Mouse (Mus musculus) CH12.LX (cell line): ENCODE results near the gene Syn3. TPM values are rescaled to one million over a fixed set of nuclear protein-coding genes. Genes with fewer than 3 reads are reported as not detected.
"Not testable (repeated sequence)": the region's sequence is repeated elsewhere in the genome, so short reads cannot be mapped to it uniquely, and the experiment has no call there.

ENCODE experiments used
- DNase-seq: peaks from one replicate; pipeline ENCODE4 v3.0.0-alpha.2; 2013; ENCODE audit errors: extremely low read depth
- H3K27ac ChIP-seq: 2 replicates; pipeline ENCODE4 v1.5.1; 2012; ENCODE audit warnings: low read depth, mild to moderate bottlenecking, control low read depth, moderate library complexity; ENCODE audit not compliant: insufficient read depth
- H3K27me3 ChIP-seq: replicated peaks from 2 replicates; pipeline ENCODE3; 2012; ENCODE audit warnings: inconsistent platforms
- H3K36me3 ChIP-seq, 2 experiments: replicated peaks in 1 of 2; 2 replicates each; pipeline versions ENCODE3 to v1.6.1; 2012; ENCODE audit warnings: inconsistent platforms in 1 of 2, low read length in 1 of 2, mild to moderate bottlenecking in 1 of 2, mixed read lengths in 1 of 2, moderate library complexity in 1 of 2; ENCODE audit not compliant: control insufficient read depth in 1 of 2, insufficient read depth in 1 of 2
- H3K4me1 ChIP-seq, 2 experiments: 2 replicates each; pipeline ENCODE4 v1.6.1; 2012; ENCODE audit warnings: inconsistent platforms in 1 of 2, moderate library complexity in 1 of 2; ENCODE audit not compliant: insufficient read depth in 2 of 2, control insufficient read depth in 1 of 2
- H3K4me2 ChIP-seq: 2 replicates; pipeline ENCODE4 v1.6.1; 2012; ENCODE audit warnings: low read depth, mild to moderate bottlenecking, control low read depth; ENCODE audit not compliant: poor library complexity, insufficient read depth, severe bottlenecking
- H3K4me3 ChIP-seq, 3 experiments: fragments of 150-350 bp in 1 of 3; sonication (generic) in 1 of 3; replicated peaks in 1 of 3; 2 replicates each; pipeline versions ENCODE3 to v1.5.1; 2011 to 2012; ENCODE audit warnings: low read depth in 2 of 3, low read length in 2 of 3, mild to moderate bottlenecking in 2 of 3, moderate library complexity in 2 of 3, control low read depth in 1 of 3, improper control_type of control experiment in 1 of 3, inconsistent platforms in 1 of 3, mixed read lengths in 1 of 3; ENCODE audit not compliant: poor library complexity in 1 of 3
- H3K79me2 ChIP-seq: replicated peaks from 2 replicates; pipeline ENCODE4 v1.6.1; 2012; ENCODE audit warnings: mild to moderate bottlenecking, moderate library complexity; ENCODE audit not compliant: control insufficient read depth, poor library complexity, insufficient read depth, severe bottlenecking; ENCODE audit errors: extremely low read depth
- H3K9ac ChIP-seq: 2 replicates; pipeline ENCODE4 v1.6.1; 2012; ENCODE audit warnings: low read depth, mild to moderate bottlenecking, control low read depth, moderate library complexity; ENCODE audit not compliant: insufficient read depth
- H3K9me3 ChIP-seq: replicated peaks from 2 replicates; pipeline ENCODE3; 2012; ENCODE audit warnings: low read length, inconsistent platforms, mixed read lengths
- BHLHE40 ChIP-seq: IDR thresholded peaks from 2 replicates; pipeline ENCODE4 v1.6.1; 2011; ENCODE audit warnings: mild to moderate bottlenecking, low read depth, low read length, improper control_type of control experiment
- CHD1 ChIP-seq: IDR thresholded peaks from 2 replicates; pipeline ENCODE4 v1.6.1; 2012; ENCODE audit warnings: low read depth, low read length, improper control_type of control experiment, inconsistent platforms
- CTCF ChIP-seq, 2 experiments: IDR thresholded peaks in 1 of 2; conservative IDR thresholded peaks in 1 of 2; 2 replicates each; pipeline ENCODE4 v1.5.1; 2011 to 2012; ENCODE audit warnings: low read depth in 2 of 2, low read length in 2 of 2, improper control_type of control experiment in 1 of 2, inconsistent platforms in 1 of 2, mild to moderate bottlenecking in 1 of 2, moderate library complexity in 1 of 2
- E2F4 ChIP-seq: IDR thresholded peaks from 2 replicates; pipeline ENCODE4 v1.6.1; 2011; ENCODE audit warnings: low read depth, low read length, improper control_type of control experiment; ENCODE audit not compliant: insufficient replicate concordance
- ELF1 ChIP-seq: IDR thresholded peaks from 2 replicates; pipeline ENCODE4 v1.6.1; 2014; ENCODE audit warnings: low read depth, mild to moderate bottlenecking, inconsistent platforms, low read length, improper control_type of control experiment
- HCFC1 ChIP-seq: IDR thresholded peaks from 2 replicates; pipeline ENCODE4 v1.6.1; 2012; ENCODE audit warnings: low read depth, mild to moderate bottlenecking, inconsistent platforms, low read length, improper control_type of control experiment
- IRF4 ChIP-seq: IDR thresholded peaks from 2 replicates; pipeline ENCODE4 v1.6.1; 2014; ENCODE audit warnings: low read depth, mild to moderate bottlenecking, inconsistent platforms, low read length, improper control_type of control experiment
- KAT2A ChIP-seq: IDR thresholded peaks from 2 replicates; pipeline ENCODE4 v1.6.1; 2012; ENCODE audit warnings: low read length, improper control_type of control experiment, inconsistent platforms; ENCODE audit not compliant: insufficient replicate concordance
- MAFK ChIP-seq: IDR thresholded peaks from 2 replicates; pipeline ENCODE4 v1.6.1; 2011; ENCODE audit warnings: low read length, improper control_type of control experiment; ENCODE audit not compliant: insufficient replicate concordance
- PAX5 ChIP-seq: IDR thresholded peaks from 2 replicates; pipeline ENCODE4 v1.6.1; 2012; ENCODE audit warnings: low read length, inconsistent platforms, mixed read lengths
- RCOR1 ChIP-seq: conservative IDR thresholded peaks from 2 replicates; pipeline ENCODE4 v1.6.1; 2012; ENCODE audit warnings: low read depth, mild to moderate bottlenecking, inconsistent platforms, low read length, improper control_type of control experiment
- UBTF ChIP-seq: IDR thresholded peaks from 2 replicates; pipeline ENCODE4 v1.6.1; 2012; ENCODE audit warnings: low read depth, mild to moderate bottlenecking, inconsistent platforms, low read length, improper control_type of control experiment, moderate library complexity
- ZC3H11A ChIP-seq: IDR thresholded peaks from 2 replicates; pipeline ENCODE4 v1.6.1; 2012; ENCODE audit warnings: low read depth, mild to moderate bottlenecking, inconsistent platforms, low read length, improper control_type of control experiment
- ZKSCAN1 ChIP-seq: IDR thresholded peaks from 2 replicates; pipeline ENCODE4 v1.6.1; 2012; ENCODE audit warnings: low read depth, inconsistent platforms, low read length, improper control_type of control experiment, borderline replicate concordance
- dilution Hi-C: fragments of 300-500 bp; cut with MboI; formaldehyde crosslinking; loops from 2 replicates; pipeline ENCODE4 v1.14.3; 2020; ENCODE audit warnings: low sequenced_read_pairs; ENCODE audit not compliant: extremely low pct_unique_long_range_greater_than_20kb, extremely low pct_ligation_motif_present
- in situ Hi-C: fragments of 300-500 bp; cut with MboI; formaldehyde crosslinking; loops from 3 replicates; pipeline ENCODE4 v1.14.3; 2019; ENCODE audit warnings: low sequenced_read_pairs, low pct_ligation_motif_present, low pct_unique_long_range_greater_than_20kb, mixed read lengths
- polyA plus RNA-seq: library from polyadenylated mRNA; unstranded; fragments of >175 nt; gene quantifications from 2 replicates; pipeline ENCODE4 v1.2.1, GENCODE M21; 2012; ENCODE audit warnings: low read depth; ENCODE audit not compliant: insufficient read length
- total RNA-seq, 2 experiments: library from RNA; depleted of rRNA; stranded (reverse); fragments of 300-350 nt in 1 of 2; fragments of >200 nt in 1 of 2; gene quantifications; 2 replicates each; pipeline ENCODE4 v1.2.3; 2012 to 2014

The Syn3 gene
- total and polyA plus RNA-seq, 3 experiments = 2.8 to 8.9 (median 5.6) TPM

- Histone ChIP-seq H3K36me3 (no peaks in the 10 kb centered on the region), H3K4me2 (no peak overlapping the region), H3K79me2 (no peaks in the 10 kb centered on the region), H3K27ac (no peak overlapping the region), H3K4me3 (no peak overlapping the region)
- in situ Hi-C loops = no loop called here
- dilution Hi-C loops = no loop called here
- DNase-seq = no peak
- TF ChIP-seq PAX5 = no peak
- no peak for TF ChIP-seq IRF4
- no peak for TF ChIP-seq BHLHE40
- TF ChIP-seq E2F4 = no peak
- TF ChIP-seq UBTF = no peak
- no peak for TF ChIP-seq HCFC1
- TF ChIP-seq ZKSCAN1 = no peak
- no peak for TF ChIP-seq KAT2A
- TF ChIP-seq MAFK = no peak
- TF ChIP-seq ZC3H11A = no peak
- TF ChIP-seq, all 38 proteins: peak for 0
- no peaks in the 10 kb centered on the region for H3K4me1 ChIP-seq
- no peaks in the 10 kb centered on the region for H3K9me3 ChIP-seq
- H3K9ac ChIP-seq = no peak overlapping the region
- no peaks in the 10 kb centered on the region for H3K27me3 ChIP-seq
Observed at GRCm38 (mm10) chr10:86124115-86124514, 374.6 kb downstream of the Syn3 start.

GRCm38 (mm10) chr10:86123224-86123623 lies 375.5 kb downstream of the Syn3 start:
- Histone ChIP-seq H3K9ac (no peak overlapping the region), H3K4me2 (no peak overlapping the region), H3K9me3 (no peaks in the 10 kb centered on the region), H3K79me2 (no peaks in the 10 kb centered on the region), H3K4me1 (no peaks in the 10 kb centered on the region), H3K27me3 (no peaks in the 10 kb centered on the region), H3K4me3 (no peak overlapping the region), H3K27ac (no peak overlapping the region), H3K36me3 (no peaks in the 10 kb centered on the region)
- in situ Hi-C loops (no loop called here), dilution Hi-C loops (no loop called here)
- TF ChIP-seq HCFC1 = no peak
- no peak for TF ChIP-seq ELF1
- no peak for TF ChIP-seq CTCF (conservative IDR thresholded peaks at IDR 0.05 in 1 of 2, IDR thresholded peaks at IDR 0.05 in 1 of 2; ENCODE audit: low read depth in 2 of 2, low read length in 2 of 2)
- TF ChIP-seq KAT2A = no peak
- no peak for TF ChIP-seq CHD1
- no peak for TF ChIP-seq MAFK
- TF ChIP-seq RCOR1 = no peak
- no peak for DNase-seq

GRCm38 (mm10) chr10:86122456-86122855 lies 376.2 kb downstream of the Syn3 start:
- H3K36me3 ChIP-seq, H3K4me3 ChIP-seq, H3K79me2 ChIP-seq, in situ Hi-C loops, H3K27ac ChIP-seq, H3K9ac ChIP-seq, dilution Hi-C loops, H3K9me3 ChIP-seq, H3K4me1 ChIP-seq, DNase-seq, H3K27me3 ChIP-seq, H3K4me2 ChIP-seq: not testable (repeated sequence)
